Mouse (Mus musculus): ENCODE results near the gene Zbed6.
"Not testable (repeated sequence)": the region's sequence is repeated elsewhere in the genome, so short reads cannot be mapped to it uniquely, and the experiment has no call there.

Gene Zbed6

DNA sequence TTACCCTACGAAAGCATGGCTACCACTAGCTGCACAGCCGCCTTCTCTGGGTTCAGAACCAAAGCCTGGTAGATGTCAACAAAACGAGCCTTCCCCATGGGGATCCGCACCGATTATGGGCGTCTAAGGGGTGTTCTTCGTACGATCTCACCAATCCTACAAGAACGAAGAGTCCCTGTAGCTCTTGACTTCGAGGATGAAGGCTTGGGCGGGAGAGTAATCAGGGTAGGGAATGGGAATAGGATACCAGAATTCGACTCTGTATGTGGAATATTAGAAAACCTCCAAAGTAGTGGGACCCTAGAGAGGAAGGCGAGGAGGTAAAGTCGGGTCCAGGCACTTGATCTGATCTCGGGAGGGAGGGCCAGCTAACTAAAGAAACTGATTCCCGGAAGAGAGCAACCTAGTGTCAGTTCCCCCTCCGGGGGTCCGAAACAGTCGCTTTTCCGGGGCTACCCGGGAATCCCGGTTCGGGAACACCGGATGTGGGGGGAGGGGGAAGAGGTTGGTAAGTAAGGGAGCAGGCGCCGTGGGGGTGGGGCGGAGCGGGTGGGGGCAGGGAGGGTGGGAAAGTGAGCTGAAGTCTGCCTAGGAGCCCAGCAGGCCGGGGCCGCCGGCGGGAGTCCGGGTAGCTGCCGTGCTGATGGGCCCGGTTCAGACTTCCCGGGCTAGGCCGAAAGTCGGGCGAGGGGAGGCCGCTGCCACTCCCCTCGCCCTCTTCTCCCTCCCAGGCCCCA is at the start of gene Zbed6:
Gene Zbed6, minus strand, starts transcription at position 420 of the 737 bp plus-strand sequence.
- peak; percentile 53 to 64 for DNase-seq (ENCODE audit: low spot score in 2 of 2)

DNA sequence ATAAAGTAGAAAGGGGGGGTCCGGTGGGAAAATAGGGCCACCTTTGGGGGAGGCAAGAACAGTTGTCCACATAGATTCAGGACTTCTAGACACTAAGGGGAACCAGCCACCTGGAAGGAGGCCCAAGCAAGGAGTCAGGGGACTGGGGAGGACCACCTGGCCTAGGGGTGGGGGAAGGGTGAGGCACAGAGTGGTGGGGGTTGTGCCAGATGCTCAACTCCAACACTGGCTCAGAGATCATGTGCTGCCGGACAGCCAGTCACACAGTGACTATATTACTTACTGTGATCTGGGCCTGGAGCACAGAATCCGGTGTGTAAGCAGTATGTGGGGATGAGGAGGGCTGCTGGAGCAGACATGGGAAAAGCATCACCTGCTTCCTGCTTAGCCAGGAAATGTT is 48.6 kb upstream of the Zbed6 start:
- DNase-seq (ENCODE audit: low spot score in 2 of 2): no peak

DNA sequence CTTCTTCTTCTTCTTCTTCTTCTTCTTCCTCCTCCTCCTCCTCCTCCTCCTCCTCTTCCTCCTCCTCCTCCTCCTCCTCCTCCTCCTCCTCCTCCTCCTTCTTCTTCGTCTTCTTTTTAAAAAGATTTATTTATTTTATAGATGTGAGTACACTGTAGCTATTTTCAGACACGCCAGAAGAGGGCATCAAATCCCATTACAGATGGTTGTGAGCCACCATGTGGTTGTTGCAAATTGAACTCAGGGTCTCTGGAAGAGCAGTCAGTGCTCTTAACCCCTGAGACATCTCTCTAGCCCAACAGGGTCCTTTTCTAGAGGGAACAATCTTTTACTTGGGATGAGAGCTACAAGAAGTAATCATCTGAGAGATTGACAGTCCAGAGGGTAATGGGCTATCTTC is 41.1 kb upstream of the Zbed6 start:
- peak; percentile 36 to 40 for DNase-seq (ENCODE audit: low spot score in 2 of 2)

DNA sequence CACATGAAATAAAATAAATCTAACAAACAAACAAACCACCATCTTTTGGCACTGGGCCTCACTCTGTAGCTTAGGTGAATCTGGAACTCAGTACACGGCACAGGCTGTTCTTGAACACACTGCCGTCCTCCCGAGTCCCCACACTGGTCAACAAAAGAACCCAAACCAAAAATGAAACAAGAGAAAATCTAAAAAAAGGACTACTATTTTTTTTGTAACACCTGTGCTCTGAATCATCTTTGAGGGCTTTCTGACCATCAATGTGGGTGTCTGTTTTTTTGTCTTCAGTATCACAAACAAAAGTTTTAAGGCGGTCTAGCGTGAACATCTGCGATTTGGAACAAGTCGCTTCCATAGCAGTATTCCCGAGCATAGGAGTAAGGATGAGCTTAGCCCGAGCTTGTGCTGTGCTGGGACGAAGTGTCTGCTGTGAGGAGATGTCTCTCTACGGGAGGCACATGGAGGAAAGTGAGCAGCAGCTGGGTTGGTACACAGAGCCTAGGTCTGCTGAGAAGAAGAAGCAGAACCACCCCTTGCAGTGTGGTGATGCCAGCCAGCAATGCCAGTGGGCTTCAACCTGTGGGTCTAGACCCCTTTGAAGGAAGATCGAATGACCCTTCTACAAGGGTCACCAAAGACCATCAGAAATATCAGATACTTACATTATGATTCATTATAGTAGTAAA is 37.4 kb upstream of the Zbed6 start:
- DNase-seq (ENCODE audit: low spot score in 2 of 2): no peak

DNA sequence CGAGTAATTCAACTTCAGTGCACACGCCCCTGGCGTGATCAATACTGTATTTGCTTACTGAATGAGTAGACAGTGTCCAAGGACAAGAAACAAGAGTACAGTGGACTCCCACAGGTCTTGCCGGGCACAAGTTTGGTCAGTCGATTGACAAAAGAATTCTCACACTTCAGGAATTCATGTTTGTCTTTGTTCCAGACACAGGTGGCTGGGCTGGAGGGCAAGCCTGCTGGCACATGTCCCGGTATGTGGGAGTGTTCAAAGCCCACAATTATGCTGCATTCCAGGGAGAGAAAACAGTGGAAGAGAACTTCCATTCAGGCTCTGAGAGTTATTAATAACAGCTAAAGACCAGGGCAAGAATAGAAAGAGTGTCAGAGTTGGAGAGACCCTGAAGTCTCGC is 35.2 kb upstream of the Zbed6 start:
- DNase-seq (ENCODE audit: low spot score in 2 of 2): peak in 1 of 2 experiments; percentile 19

DNA sequence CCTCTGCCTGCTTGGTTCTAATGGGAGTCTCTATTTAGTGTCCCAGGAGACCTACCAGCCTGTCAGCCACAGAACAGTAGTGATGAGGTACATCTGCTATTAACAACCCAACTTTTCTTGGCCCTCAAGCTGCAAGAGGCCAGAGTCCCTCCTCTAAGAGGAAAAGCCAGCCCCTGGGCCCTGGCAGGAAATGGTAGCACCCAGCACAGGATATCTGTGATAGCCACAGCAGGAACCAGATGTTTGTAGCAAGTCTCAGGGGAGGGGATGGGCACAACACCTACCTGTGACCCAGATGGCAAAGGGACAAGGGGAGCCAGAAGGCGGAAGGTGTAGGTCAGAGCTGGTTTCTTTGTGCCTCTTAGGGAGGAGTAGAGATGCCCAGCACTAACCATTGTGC is 34.2 kb upstream of the Zbed6 start:
- no peak for DNase-seq (ENCODE audit: low spot score in 2 of 2)

DNA sequence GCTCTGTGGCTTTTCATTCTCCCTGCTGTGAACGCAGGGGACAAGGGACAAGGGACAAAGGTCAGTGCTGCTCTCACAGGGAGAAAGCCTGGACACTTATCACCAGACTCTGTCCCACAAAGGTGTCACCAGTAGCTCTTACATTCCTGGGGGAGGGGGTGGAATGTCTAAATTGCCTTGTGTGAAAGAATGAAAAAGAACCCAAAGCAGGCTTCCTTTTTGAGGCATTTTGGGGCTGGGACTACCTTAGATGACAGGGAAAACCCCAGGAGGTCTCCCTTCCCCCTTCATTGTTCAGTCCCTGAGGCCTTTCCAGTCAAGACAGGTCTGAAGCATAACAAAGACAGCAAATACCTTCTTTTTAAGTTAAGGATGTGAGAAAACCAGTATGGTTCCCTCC is 33.6 kb upstream of the Zbed6 start:
- DNase-seq (ENCODE audit: low spot score in 2 of 2): no peak

DNA sequence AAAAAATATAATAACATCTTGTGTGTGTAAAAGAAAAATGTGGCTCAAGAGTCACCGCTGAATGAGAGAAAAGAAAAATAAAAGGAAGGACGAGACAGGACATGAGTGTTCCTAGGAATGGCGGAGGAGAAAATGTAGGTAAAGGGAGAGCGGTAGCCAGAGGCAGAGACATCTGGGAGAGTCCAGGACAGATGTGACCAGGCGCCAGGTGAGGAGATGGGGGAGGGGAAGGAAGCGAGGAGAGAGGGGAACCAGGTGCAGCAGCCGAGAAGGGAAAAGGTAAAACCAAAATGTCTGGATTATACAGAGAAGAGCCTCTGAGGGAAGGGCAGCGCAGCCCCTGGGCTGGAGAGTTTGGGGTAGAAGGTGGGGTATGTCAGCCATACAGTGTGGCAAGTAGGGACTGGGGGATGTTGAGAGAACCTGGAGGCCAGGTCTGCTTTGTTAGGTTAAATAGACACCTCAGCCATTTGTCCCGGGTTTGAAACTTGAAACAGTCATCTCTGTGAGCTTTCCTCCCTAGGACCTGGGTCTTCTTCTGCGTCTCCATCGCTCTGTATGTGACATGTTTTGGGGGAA is 32.9 kb upstream of the Zbed6 start:
- DNase-seq (ENCODE audit: low spot score in 2 of 2): no peak

DNA sequence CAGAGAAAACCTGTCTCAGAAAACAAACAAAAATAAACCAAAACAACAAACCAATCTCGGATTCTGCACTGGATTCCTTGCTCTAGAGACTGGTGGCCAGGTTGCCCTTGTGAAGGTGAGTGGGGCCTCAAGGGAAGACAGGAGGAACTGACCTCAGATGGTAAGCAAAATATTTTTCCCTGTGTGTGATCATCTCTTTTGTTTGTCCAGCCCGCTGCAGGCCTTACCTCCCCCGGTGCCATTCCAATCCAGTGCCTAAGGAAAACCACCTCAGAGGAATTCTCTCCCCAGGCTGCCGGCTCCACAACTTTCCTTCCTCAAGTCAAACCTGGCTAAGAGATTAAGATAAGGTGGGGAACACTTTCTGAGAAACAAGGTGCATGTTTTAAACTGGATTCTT is 31.5 kb upstream of the Zbed6 start:
- DNase-seq (ENCODE audit: low spot score in 2 of 2): no peak

DNA sequence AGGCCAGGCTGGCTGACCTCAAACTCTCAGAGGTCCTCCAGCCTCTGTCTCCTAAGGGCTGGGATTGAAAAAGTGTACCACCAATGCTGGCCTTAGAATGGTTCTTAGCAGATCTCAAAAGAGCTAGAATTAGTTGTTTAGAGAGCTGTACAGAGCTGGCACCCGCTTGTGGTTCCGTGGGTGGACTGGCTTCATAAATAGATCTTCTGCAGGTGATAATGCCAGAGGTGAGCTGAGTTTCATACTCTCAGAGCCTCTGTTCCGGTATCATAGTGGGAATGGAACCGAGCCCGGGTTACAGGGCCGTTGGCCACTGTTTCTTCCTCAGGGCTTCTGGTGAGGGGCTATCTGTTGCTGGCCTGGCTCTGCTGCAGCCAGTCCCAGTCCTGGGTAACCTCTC is 30.4 kb upstream of the Zbed6 start:
- DNase-seq (ENCODE audit: low spot score in 2 of 2): no peak

DNA sequence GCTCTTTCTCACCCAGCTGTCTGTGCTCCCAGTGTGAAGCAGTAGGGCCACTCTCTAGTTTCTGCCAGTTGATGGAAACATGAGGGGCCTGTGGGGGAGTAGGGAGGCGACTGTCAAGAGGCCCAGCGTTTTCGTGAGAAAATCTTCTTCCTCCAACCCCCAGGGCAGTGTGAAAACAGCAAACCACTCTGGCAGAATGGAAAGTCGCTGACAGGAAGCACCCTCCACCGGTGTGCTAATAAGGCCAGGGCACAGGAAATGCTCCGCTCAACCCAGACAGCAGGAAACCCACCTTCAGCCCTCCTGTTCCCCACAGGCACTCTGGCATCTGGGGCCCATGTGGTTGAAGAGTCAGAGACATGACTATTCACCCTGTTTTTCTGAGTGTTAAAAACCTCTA is 29.2 kb upstream of the Zbed6 start, which contains the start of gene Lax1:
Gene Lax1, minus strand, starts transcription at position 212 of the 400 bp plus-strand sequence.
- DNase-seq (ENCODE audit: low spot score in 2 of 2): no peak

DNA sequence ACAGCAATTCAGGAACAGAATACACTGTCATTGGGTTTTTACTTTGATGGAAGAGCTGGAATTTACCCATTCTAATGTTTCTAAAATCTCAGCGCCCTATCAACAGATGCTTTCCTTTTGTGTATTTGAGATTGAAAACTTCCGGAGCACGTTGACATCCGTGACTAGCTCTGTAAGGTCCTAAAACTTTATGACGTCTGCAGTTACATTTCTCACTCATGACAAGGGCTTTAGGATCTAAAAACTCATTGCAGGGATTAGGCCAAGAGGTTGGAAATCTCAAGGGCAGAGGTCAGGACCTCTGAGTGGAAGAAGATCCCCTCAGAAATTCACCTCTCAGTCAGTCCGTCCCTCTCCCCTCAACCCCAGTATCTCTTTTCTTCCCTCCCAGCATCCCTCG is 27.6 kb upstream of the Zbed6 start:
- no peak for DNase-seq (ENCODE audit: low spot score in 2 of 2)

DNA sequence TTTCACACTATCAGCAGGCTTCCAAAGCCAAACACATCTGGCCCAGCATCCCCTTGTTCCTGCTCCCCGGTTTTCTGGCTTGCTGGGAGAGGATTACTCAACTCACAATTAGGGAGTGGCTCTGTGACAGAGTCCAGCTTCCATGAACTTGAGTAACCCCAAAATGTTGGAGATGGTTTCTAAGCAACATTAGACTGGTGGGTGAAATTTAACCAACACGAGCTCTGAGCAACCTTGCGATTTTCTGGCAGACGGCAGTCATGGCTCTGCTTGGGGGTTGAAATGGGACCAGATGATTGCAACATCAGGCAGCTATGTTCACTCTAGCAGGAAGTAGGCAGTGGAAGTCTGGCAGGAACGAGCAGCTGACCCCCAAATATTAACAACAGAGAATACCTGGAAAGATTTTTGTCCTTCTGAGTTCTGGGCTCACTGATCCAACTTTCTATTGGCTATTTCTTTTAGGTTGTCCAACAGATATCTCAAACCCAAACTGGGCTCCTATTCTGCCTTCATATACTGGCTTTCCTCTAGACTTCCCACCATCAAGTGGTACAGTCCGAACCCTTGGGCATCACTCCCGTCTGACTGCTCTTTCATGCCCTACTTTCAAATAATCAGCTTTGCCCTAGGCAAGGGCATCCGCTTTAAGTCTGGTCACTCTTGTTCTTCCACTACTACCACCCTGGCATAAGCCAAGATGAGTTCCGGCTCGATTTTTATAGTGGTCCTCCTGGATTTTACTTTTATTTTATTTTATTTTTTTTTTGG is 25.2 kb upstream of the Zbed6 start:
- no peak for DNase-seq (ENCODE audit: low spot score in 2 of 2)

DNA sequence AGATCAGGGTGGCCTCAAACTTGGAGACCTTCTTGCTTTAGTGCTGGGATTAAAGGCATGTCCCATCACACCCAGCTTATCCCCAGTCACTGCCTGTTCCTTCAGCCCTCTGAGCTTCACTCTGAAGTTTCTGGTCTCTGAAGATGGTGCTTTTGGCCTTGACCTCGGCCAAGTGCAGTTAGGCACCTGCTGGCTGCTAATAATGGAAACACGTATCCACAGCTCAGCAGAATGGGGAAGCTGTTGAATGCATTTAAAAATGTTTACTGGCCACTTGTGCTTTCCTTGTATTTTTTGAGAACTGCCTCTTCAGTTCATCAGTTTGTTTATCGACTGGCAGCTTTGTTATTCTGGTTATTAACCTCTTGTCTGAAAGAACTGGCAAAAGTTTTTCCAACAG is 11.1 kb upstream of the Zbed6 start:
- no peak for DNase-seq (ENCODE audit: low spot score in 2 of 2)

DNA sequence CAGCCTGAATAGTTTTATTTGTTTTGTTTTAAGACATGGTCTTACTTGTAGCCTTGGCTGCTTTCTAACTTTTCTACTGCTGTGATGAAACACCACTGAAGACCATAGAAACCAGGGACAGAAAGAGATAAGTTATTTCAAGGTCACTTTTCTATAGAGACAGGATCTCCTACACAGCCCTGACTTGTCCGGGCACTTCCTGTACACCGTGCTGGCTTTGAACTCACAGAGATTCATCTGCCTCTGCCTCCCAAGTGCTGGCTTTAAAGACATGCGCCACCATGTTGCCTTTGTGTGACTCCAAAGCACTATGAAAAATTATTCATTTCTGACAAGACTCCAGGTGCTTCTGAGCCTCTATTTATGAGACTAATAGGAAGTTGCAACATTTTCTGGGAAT is 10.6 kb upstream of the Zbed6 start:
- DNase-seq (ENCODE audit: low spot score in 2 of 2): no peak

DNA sequence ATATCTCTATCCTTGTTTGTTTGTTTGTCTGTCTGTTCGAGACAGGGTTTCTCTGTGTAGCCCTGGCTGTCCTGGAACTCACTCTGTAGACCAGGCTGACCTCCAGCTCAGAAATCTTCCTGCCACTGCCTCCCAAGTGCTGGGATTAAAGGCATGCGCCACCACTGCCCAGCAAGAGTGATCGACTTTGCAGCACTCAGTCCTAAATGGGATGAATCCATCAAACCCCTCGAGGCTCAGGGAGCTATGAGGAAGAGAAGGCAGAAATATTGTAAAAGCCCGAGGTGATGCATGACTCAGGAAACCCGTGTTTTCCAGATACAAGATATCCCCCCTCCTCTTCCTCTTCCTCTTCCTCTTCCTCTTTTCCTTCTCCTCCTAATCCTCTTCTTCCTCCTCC is 10.1 kb upstream of the Zbed6 start:
- DNase-seq (ENCODE audit: low spot score in 2 of 2): no peak

DNA sequence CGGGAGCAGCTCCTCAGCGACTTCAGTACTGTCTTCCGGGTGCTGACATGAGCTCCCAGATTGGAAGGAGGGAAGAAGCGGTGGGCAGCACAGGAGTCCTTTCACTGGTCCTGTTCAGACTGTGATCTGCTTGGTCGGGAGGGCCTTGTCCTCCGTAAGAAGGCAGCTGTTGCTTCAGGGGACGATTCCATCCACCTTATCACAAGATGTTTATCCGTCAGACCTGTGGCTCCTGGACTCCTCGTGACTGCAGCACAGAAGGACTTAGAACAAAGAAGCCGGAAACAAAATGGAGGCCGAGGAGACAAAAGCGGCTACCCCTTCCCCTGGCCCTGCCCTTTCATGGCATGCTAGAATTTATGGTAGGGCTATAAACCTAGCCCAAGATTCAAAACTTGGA is 9.5 kb upstream of the Zbed6 start:
- no peak for DNase-seq (ENCODE audit: low spot score in 2 of 2)

DNA sequence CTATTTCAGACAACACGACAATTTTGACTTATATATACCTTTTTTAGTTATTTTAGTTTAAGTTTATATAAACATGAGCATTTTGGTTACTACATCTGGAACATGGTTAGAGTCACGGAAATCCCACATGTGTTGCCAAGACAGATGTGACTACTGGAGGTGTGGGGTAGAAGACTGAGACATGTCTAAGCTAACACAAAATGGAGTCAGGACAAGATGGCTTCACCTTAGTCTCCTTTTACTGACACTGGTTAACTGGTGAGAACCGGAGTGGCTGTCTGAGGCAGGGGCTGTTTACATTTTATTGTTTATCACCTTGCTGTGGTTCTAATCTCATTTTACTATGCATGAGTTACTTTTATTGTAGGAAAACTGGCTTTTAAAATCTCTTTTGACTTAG is 7.9 kb upstream of the Zbed6 start:
- no peak for DNase-seq (ENCODE audit: low spot score in 2 of 2)

DNA sequence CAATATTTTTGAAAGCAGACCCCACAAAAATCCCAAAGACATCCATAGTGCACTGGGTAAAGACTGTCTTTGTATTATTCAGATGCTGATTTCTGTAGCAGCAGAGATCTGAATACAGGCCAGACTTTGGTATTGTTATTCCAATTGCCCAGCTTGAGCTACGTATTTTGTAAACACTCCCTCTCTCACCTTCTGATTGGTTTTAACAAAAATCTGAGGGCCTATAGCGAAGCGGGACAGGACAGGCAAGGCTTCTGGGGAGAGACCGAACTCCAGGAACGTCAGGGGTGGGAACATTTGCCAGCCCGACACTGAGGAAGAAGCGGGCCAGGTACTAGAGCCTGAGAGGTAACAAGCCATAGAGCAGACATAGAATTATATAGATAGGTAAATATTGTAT is 7.0 kb upstream of the Zbed6 start:
- DNase-seq (ENCODE audit: low spot score in 2 of 2): no peak

DNA sequence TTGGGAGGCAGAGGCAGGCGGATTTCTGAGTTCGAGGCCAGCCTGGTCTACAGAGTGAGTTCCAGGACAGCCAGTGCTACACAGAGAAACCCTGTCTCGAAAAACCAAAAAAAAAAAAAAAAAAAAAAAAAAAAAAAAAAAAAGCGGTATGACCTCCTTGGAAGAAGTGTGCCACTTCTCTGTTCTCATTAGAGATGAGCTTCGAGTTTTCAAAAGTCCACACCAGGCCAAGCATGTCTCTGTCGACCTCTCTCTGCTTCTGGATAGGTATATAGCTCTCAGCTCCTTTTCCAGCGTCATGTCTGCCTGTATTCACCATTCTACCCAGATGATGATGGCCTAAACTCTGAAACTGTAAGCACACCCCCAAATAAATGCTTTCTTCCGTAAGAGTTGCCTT is 5.0 kb upstream of the Zbed6 start:
- DNase-seq (ENCODE audit: low spot score in 2 of 2): not testable (repeated sequence)

DNA sequence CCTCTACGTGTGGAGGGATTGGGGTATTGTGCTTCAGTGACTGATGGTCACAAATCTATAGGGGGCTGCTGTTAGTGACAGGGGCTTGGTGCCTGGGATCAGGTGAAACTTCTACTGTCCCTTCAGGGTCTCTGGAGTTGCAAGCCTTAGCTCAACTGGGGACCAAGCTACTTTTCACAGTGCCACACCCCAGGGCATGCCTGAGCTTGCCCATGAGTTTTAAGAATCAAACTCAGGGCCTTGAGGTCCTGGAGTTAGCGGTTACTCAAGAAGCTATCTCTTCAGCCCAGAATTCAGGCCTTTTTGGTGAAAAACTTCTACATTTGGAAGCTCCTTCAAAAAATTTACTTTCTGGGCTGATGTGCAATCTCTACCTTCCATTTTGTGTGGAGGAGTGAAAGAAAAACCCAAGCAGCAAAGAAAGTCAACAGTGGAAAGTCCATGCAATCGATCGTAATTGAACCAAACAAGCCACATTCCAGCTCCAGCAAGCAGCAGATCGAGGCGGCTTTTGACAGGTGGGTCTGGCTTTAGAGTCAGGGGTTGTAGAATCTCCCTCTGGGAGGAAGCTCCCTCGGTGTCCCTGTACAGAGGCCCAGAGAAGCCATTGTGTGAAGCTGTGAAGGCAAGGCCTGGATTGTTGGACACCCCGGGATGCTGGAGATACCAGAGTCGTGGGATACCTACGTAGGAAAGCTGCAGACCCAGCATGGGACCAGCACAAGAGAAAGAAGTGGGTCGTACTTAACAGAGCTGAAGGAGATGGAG is 3.7 kb upstream of the Zbed6 start:
- DNase-seq (ENCODE audit: low spot score in 2 of 2): no peak

DNA sequence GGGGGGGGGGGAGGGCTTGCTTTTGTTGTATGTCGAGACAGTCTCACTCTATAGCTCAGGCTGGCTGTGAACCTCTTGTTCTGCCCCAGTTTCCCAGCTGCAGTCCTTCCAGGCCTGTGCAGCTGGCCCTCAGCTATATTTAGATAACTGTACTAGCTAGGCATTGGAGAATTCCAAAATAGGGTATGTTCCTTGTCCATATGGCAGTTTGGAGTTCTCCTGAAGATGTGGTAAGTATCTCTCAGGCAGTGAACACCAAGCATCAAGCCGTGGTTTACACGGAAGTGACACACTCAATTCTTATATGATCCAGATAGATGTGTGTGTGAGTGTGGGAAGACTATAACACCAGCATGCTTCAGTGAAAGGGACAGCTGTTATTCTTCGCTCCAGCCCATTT is 2.7 kb upstream of the Zbed6 start:
- DNase-seq (ENCODE audit: low spot score in 2 of 2): peak; percentile 21 to 37
